Mouse (Mus musculus) gastrocnemius, adult 18-20 months (tissue): Measurements from ENCODE around the gene Tmem109. TPM values are rescaled to one million over a fixed set of nuclear protein-coding genes. Genes with fewer than 3 reads are reported as not detected.
A peak's percentile ranks its signal among the peaks of the same experiment; 100 is the strongest.

Experiments used
- DNase-seq: peaks from one replicate; pipeline ENCODE4 v3.0.0; 2021; ENCODE audit warnings: low spot score
- total RNA-seq, 2 experiments: library from RNA; stranded (reverse); gene quantifications; 2 replicates each; pipeline ENCODE4 v1.2.3; 2021

Tmem109 gene
- total RNA-seq, 2 experiments from 2014 or later = 208 to 227 TPM

GRCm38 (mm10) chr19:10842914-10843313 is 38.9 kb downstream of the Tmem109 start:
- no peak for DNase-seq

- peak; percentile 29 for DNase-seq
These were observed 39.8 kb downstream of the Tmem109 start for GRCm38 (mm10) chr19:10841721-10842626.

GRCm38 (mm10) chr19:10839010-10839892 is 42.5 kb downstream of the Tmem109 start, which contains the start of gene Slc15a3:
Slc15a3 (plus strand) TSS chr19:10839727.
- DNase-seq = no peak

- no peak for DNase-seq
These were observed 46.1 kb downstream of the Tmem109 start for GRCm38 (mm10) chr19:10835671-10836070.

GRCm38 (mm10) chr19:10833611-10834010 is 48.2 kb downstream of the Tmem109 start:
- DNase-seq = no peak

- no peak for DNase-seq
These were observed 49.8 kb downstream of the Tmem109 start for GRCm38 (mm10) chr19:10832030-10832429.

- peak; percentile 73 for DNase-seq
These were observed 50.4 kb downstream of the Tmem109 start for GRCm38 (mm10) chr19:10831424-10831823.

- no peak for DNase-seq
These were observed 52.2 kb downstream of the Tmem109 start, which contains the start of gene Cd6 for GRCm38 (mm10) chr19:10829436-10830175. Cd6 (minus strand) TSS chr19:10830058.

- DNase-seq = no peak
These were observed 53.5 kb downstream of the Tmem109 start for GRCm38 (mm10) chr19:10828321-10828720.

GRCm38 (mm10) chr19:10824061-10824460 is 57.7 kb downstream of the Tmem109 start:
- DNase-seq = no peak

- no peak for DNase-seq
These were observed 59.3 kb downstream of the Tmem109 start for GRCm38 (mm10) chr19:10822534-10822933.

GRCm38 (mm10) chr19:10821319-10821718 is 60.5 kb downstream of the Tmem109 start:
- DNase-seq = no peak

Other genes starting within 250 kb of the Tmem109 start
- gene Vwce, start 247.8 kb downstream of the Tmem109 start, total RNA-seq = not detected
- gene Pga5, start 203.9 kb downstream of the Tmem109 start, total RNA-seq = not detected
- gene Vps37c, start 193.3 kb downstream of the Tmem109 start, total RNA-seq = 10 to 100 TPM; 21.3 to 28.5 TPM
- gene Cd5, start 143.0 kb downstream of the Tmem109 start, total RNA-seq = not detected
- gene Cd6, start 51.9 kb downstream of the Tmem109 start, total RNA-seq = not detected
- under 1 TPM; 0.23 to 0.55 TPM for gene Slc15a3, start 42.3 kb downstream of the Tmem109 start, total RNA-seq
- gene Tmem132a, start 12.1 kb downstream of the Tmem109 start, total RNA-seq = 1 to 10 TPM; 3.0 to 3.4 TPM
- 100 to 1,000 TPM; 148 TPM for gene Prpf19, start 13.2 kb upstream of the Tmem109 start, total RNA-seq
- not detected for gene Zp1, start 38.6 kb upstream of the Tmem109 start, total RNA-seq
- not detected for gene Ptgdr2, start 55.2 kb upstream of the Tmem109 start, total RNA-seq
- 10 to 100 TPM; 12.6 to 14.5 TPM for gene Ccdc86, start 67.3 kb upstream of the Tmem109 start, total RNA-seq
- not detected for gene Ms4a10, start 92.7 kb upstream of the Tmem109 start, total RNA-seq
- gene Ms4a15, start 111.2 kb upstream of the Tmem109 start, total RNA-seq = not detected
- gene Ms4a18, start 136.0 kb upstream of the Tmem109 start, total RNA-seq = not detected
- under 1 TPM; 0.69 to 0.84 TPM for gene Ms4a8a, start 199.1 kb upstream of the Tmem109 start, total RNA-seq
- not detected for gene 1700017D01Rik, start 248.9 kb upstream of the Tmem109 start, total RNA-seq